Mouse (Mus musculus): ENCODE data around the gene Bhlhe23.
A peak's percentile ranks its signal among the peaks of the same experiment; 100 is the strongest.

- TF ChIP-seq EP300 (IDR thresholded peaks at IDR 0.05; ENCODE audit: low read depth) (no peak), CTCF (IDR thresholded peaks at IDR 0.05; ENCODE audit: low read depth) (peak; percentile 51)
Measured at GRCm38 (mm10) chr2:180805966-180806365, 29.3 kb upstream of the Bhlhe23 start.
